Mouse (Mus musculus): ENCODE measurements around the gene Astn2. TPM values are rescaled to one million over a fixed set of nuclear protein-coding genes. Genes with fewer than 3 reads are reported as not detected.

Astn2 gene
- polyA plus RNA-seq, 1 experiment, result not detected

DNA sequence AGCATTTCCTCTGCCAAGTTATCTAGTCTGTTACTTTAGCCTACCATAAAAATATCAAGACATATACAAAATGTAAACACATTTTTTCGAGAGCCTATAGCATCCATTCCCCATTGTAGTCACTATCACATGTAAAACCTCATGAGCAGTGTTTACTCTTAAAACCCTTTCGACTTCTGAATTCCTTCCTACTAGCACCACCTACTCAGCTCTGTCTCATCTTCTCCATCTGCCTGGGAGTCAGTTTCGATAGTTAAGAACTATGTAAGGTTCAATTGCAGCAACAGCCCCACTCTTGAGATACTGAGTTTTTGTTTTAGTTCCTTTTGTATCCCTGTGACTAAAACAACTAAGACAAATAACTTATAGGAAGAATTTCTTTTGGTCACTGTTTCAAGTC lies 651.5 kb downstream of the Astn2 start:
- TF ChIP-seq CTCF (IDR thresholded peaks at IDR 0.05; ENCODE audit: control insufficient read depth, insufficient read depth, insufficient read length) (no peak), MAX (IDR thresholded peaks at IDR 0.05) (no peak), MYOG (IDR thresholded peaks at IDR 0.05; ENCODE audit: control insufficient read depth, extremely low read depth, insufficient read length) (no peak), FOSL1 (IDR thresholded peaks at IDR 0.05; ENCODE audit: insufficient read depth, low read length, poor library complexity, severe bottlenecking) (no peak), USF1 (IDR thresholded peaks at IDR 0.05; ENCODE audit: low read depth) (no peak), CEBPB (IDR thresholded peaks at IDR 0.05; ENCODE audit: low read depth) (no peak), MYOD1 (IDR thresholded peaks at IDR 0.05; ENCODE audit: control insufficient read depth, insufficient read length, low read depth) (no peak)
- Histone ChIP-seq H3K27me3 (ENCODE audit: control insufficient read depth, insufficient read depth, insufficient read length) (no peaks in the 10 kb centered on the region), H3K79me3 (ENCODE audit: low read depth) (no peaks in the 10 kb centered on the region), H3ac (ENCODE audit: control insufficient read depth, insufficient read length, low read depth) (no peak overlapping the region), H3K4me3 (ENCODE audit: insufficient read depth, poor library complexity, severe bottlenecking) (no peak overlapping the region), H3K79me2 (ENCODE audit: control insufficient read depth, insufficient read depth) (no peaks in the 10 kb centered on the region), H3K36me3 (ENCODE audit: control insufficient read depth, insufficient read depth) (no peaks in the 10 kb centered on the region)

DNA sequence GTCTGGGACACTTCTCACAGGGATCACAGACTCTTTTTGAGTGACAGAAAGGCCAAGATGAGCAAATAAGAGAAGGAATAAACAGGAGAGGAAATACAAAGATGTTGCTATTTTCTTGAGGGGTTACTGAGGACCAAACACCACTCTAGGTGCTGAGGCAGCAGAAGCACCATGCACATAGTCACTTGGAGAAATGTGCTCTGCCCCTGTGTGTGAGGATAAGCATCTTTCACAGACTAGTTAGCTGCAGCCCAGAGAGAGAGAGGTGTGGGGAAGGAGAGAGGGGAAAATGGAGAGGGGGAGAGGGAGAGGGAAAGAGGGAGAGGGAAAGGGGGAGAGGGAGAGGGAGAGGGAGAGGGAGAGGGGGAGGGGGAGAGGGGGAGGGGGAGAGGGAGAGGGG lies 659.6 kb downstream of the Astn2 start:
- no peaks in the 10 kb centered on the region for H3K79me2 ChIP-seq (ENCODE audit: control insufficient read depth, insufficient read depth)
- TF ChIP-seq MYOG (IDR thresholded peaks at IDR 0.05; ENCODE audit: control insufficient read depth, extremely low read depth, insufficient read length) (no peak), MYOD1 (IDR thresholded peaks at IDR 0.05; ENCODE audit: control insufficient read depth, insufficient read length, low read depth) (no peak), MAX (IDR thresholded peaks at IDR 0.05) (no peak), USF1 (IDR thresholded peaks at IDR 0.05; ENCODE audit: low read depth) (no peak), CEBPB (IDR thresholded peaks at IDR 0.05; ENCODE audit: low read depth) (no peak), CTCF (IDR thresholded peaks at IDR 0.05; ENCODE audit: control insufficient read depth, insufficient read depth, insufficient read length) (no peak), FOSL1 (IDR thresholded peaks at IDR 0.05; ENCODE audit: insufficient read depth, low read length, poor library complexity, severe bottlenecking) (no peak)

DNA sequence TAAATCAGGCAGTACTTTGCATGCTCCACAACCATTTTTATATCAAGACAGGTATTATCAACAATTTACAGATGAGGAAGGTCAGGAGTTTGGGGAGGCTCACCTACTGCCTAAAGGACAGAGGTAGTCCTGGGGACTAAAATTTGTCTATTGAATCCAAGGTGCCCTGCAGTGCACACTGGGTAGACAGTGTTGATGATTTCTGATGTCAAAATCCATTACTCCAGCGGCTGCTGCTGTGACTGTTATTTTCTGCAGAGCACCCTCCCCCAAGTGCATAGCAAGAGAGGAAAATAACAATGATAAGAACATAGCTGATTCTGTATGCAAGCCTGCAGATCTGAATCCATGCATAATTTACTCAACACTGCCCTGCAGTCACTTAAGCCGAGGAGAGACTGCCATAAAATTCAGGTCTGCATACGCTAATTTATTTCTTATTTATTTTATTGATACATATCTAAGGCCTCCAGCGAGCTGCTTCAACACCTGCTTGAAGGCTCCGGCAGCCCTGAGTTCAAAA lies 660.3 kb downstream of the Astn2 start:
- Histone ChIP-seq H3K4me3 (ENCODE audit: insufficient read depth, poor library complexity, severe bottlenecking) (no peak overlapping the region), H3K36me3 (ENCODE audit: control insufficient read depth, insufficient read depth) (no peaks in the 10 kb centered on the region), H3K79me2 (ENCODE audit: control insufficient read depth, insufficient read depth) (no peaks in the 10 kb centered on the region), H3K79me3 (ENCODE audit: low read depth) (no peaks in the 10 kb centered on the region), H3K27me3 (ENCODE audit: control insufficient read depth, insufficient read depth, insufficient read length) (no peaks in the 10 kb centered on the region), H3ac (ENCODE audit: control insufficient read depth, insufficient read length, low read depth) (no peak overlapping the region)
- no peak for TF ChIP-seq CTCF (IDR thresholded peaks at IDR 0.05; ENCODE audit: control insufficient read depth, insufficient read depth, insufficient read length)
- no peak for TF ChIP-seq FOSL1 (IDR thresholded peaks at IDR 0.05; ENCODE audit: insufficient read depth, low read length, poor library complexity, severe bottlenecking)
- TF ChIP-seq USF1 (IDR thresholded peaks at IDR 0.05; ENCODE audit: low read depth), result no peak

More for the DNA sequence above, 659.6 kb downstream of the Astn2 start:
- Histone ChIP-seq H3K27me3 (ENCODE audit: control insufficient read depth, insufficient read depth, insufficient read length) (no peaks in the 10 kb centered on the region), H3K79me3 (ENCODE audit: low read depth) (no peaks in the 10 kb centered on the region), H3K4me3 (ENCODE audit: insufficient read depth, poor library complexity, severe bottlenecking) (no peak overlapping the region), H3K36me3 (ENCODE audit: control insufficient read depth, insufficient read depth) (no peaks in the 10 kb centered on the region), H3ac (ENCODE audit: control insufficient read depth, insufficient read length, low read depth) (no peak overlapping the region)

DNA sequence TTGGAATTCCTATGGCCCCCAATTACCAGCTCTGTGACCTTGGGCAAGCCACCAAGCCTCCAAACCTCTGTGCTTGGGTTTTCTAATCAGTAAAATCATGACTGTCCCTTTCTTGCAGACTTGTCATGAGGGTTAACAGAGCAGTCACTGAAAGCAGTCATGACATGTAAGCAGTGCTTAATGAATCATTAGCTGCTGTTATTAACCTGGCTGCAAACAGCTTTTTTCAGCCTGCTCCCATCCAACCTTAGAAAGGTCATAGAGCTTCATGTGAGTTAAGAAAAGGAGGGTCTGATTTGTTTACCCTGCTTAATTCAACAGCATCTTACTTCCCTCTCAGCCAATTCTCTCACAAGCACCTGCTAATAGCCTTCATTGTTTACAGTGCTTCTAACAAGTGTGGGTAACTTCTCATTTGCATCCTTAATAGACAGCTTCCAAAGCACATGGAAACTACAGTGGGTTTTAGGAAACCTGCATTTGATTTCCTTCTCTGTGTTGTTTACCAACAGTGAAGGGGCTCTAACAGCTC lies 661.2 kb downstream of the Astn2 start:
- H3K36me3 ChIP-seq (ENCODE audit: control insufficient read depth, insufficient read depth), result no peaks in the 10 kb centered on the region
- H3K4me3 ChIP-seq (ENCODE audit: insufficient read depth, poor library complexity, severe bottlenecking), result no peak overlapping the region
- H3K79me3 ChIP-seq (ENCODE audit: low read depth), result no peaks in the 10 kb centered on the region
- TF ChIP-seq MYOD1 (IDR thresholded peaks at IDR 0.05; ENCODE audit: control insufficient read depth, insufficient read length, low read depth) (no peak), FOSL1 (IDR thresholded peaks at IDR 0.05; ENCODE audit: insufficient read depth, low read length, poor library complexity, severe bottlenecking) (no peak), CTCF (IDR thresholded peaks at IDR 0.05; ENCODE audit: control insufficient read depth, insufficient read depth, insufficient read length) (no peak), CEBPB (IDR thresholded peaks at IDR 0.05; ENCODE audit: low read depth) (no peak), USF1 (IDR thresholded peaks at IDR 0.05; ENCODE audit: low read depth) (no peak)
- no peak overlapping the region for H3ac ChIP-seq (ENCODE audit: control insufficient read depth, insufficient read length, low read depth)
- H3K79me2 ChIP-seq (ENCODE audit: control insufficient read depth, insufficient read depth), result no peaks in the 10 kb centered on the region
- H3K27me3 ChIP-seq (ENCODE audit: control insufficient read depth, insufficient read depth, insufficient read length), result no peaks in the 10 kb centered on the region

DNA sequence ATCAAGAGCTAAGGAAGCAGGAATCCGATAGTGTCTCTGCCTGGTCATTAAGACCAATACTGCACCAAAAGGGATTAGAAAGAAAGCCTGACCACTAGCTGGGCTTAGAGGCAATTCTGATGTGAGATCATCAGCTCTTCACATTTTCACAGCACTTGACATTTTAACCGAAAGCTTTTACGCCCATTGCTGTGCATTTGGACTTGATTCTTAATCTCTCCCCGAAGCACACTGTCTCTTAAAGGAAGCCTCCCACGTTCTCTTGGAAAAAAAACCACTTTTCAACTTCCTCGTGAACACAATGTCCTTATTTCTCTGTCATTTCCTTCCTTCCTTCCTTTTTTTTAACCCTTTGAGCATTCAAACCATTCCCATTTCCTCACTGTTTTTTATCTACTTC lies 680.0 kb downstream of the Astn2 start:
- no peaks in the 10 kb centered on the region for H3K79me2 ChIP-seq (ENCODE audit: control insufficient read depth, insufficient read depth)
- no peak overlapping the region for H3ac ChIP-seq (ENCODE audit: control insufficient read depth, insufficient read length, low read depth)
- no peak for TF ChIP-seq MAX (IDR thresholded peaks at IDR 0.05)
- TF ChIP-seq MYOG (IDR thresholded peaks at IDR 0.05; ENCODE audit: control insufficient read depth, extremely low read depth, insufficient read length), result no peak
- no peak for TF ChIP-seq CTCF (IDR thresholded peaks at IDR 0.05; ENCODE audit: control insufficient read depth, insufficient read depth, insufficient read length)
- no peak for TF ChIP-seq CEBPB (IDR thresholded peaks at IDR 0.05; ENCODE audit: low read depth)
- no peak for TF ChIP-seq MYOD1 (IDR thresholded peaks at IDR 0.05; ENCODE audit: control insufficient read depth, insufficient read length, low read depth)
- TF ChIP-seq FOSL1 (IDR thresholded peaks at IDR 0.05; ENCODE audit: insufficient read depth, low read length, poor library complexity, severe bottlenecking), result no peak
- no peak for TF ChIP-seq USF1 (IDR thresholded peaks at IDR 0.05; ENCODE audit: low read depth)

DNA sequence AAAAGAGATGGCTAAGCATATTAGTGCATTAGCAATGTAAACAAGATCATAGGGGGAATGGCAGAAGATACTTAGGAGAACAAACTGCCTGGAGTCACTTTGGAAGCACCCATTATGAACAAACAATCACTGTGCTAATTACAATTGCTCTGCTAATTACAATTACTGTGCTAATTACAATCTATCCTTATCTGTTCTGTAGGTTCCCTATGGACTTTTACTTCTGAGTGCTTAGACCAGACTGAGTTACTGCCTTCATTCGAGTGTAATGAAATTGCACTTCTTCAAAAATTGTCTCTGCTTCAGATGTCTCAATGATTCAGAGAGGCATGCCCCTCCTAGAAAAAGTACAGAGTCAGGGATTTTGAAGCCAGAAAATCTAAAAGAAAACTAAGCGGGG lies 684.8 kb downstream of the Astn2 start:
- Histone ChIP-seq H3K36me3 (ENCODE audit: control insufficient read depth, insufficient read depth) (no peaks in the 10 kb centered on the region), H3ac (ENCODE audit: control insufficient read depth, insufficient read length, low read depth) (no peak overlapping the region), H3K27me3 (ENCODE audit: control insufficient read depth, insufficient read depth, insufficient read length) (no peaks in the 10 kb centered on the region), H3K79me2 (ENCODE audit: control insufficient read depth, insufficient read depth) (no peaks in the 10 kb centered on the region), H3K79me3 (ENCODE audit: low read depth) (no peaks in the 10 kb centered on the region), H3K4me3 (ENCODE audit: insufficient read depth, poor library complexity, severe bottlenecking) (no peak overlapping the region)
- TF ChIP-seq CEBPB (IDR thresholded peaks at IDR 0.05; ENCODE audit: low read depth), result no peak
- TF ChIP-seq FOSL1 (IDR thresholded peaks at IDR 0.05; ENCODE audit: insufficient read depth, low read length, poor library complexity, severe bottlenecking), result no peak
- no peak for TF ChIP-seq MYOG (IDR thresholded peaks at IDR 0.05; ENCODE audit: control insufficient read depth, extremely low read depth, insufficient read length)

More for the DNA sequence above, 680.0 kb downstream of the Astn2 start:
- H3K4me3 ChIP-seq (ENCODE audit: insufficient read depth, poor library complexity, severe bottlenecking), result no peak overlapping the region
- H3K27me3 ChIP-seq (ENCODE audit: control insufficient read depth, insufficient read depth, insufficient read length), result no peaks in the 10 kb centered on the region
- H3K36me3 ChIP-seq (ENCODE audit: control insufficient read depth, insufficient read depth), result no peaks in the 10 kb centered on the region
- H3K79me3 ChIP-seq (ENCODE audit: low read depth), result no peaks in the 10 kb centered on the region
